In genomic region chr19:57359701-57360326, GRCm38 (mm10) we compare ENCODE assay signal across 8 mouse cellular contexts. TPM values are rescaled to one million over a fixed set of nuclear protein-coding genes. Genes with fewer than 3 reads are reported as not detected.
A peak's percentile ranks its signal among the peaks of the same experiment; 100 is the strongest.
DNase-seq lines count a peak whose midpoint lies in the region; ATAC-seq and TF ChIP-seq lines count a peak whose summit lies in the region.

No protein-coding gene starts in this region.

- H3K4me1 ChIP-seq in CH12.LX (ENCODE audit: control insufficient read depth in 1 of 2, insufficient read depth in 2 of 2): peaks cover 16 to 49% of the 10 kb centered on the region in 2 experiments
- peaks cover 61% of the 10 kb centered on the region for H3K4me1 ChIP-seq in embryonic facial prominence, embryonic 10.5 days
- H3K4me1 ChIP-seq in hindbrain, embryonic 15.5 days (replicated peaks): peaks cover 48% of the 10 kb centered on the region

- H3K79me2 ChIP-seq in CH12.LX (replicated peaks; ENCODE audit: control insufficient read depth, extremely low read depth, insufficient read depth, poor library complexity, severe bottlenecking): peaks cover 59% of the 10 kb centered on the region
- H3K79me2 ChIP-seq in macrophage (ENCODE audit: inconsistent target): peaks cover 64% of the 10 kb centered on the region

- TF ChIP-seq RAD21 in CH12.LX (IDR thresholded peaks at IDR 0.05; ENCODE audit: low read depth, low read length): no peak

- H3K27ac ChIP-seq in CH12.LX (ENCODE audit: insufficient read depth, low read depth): peak overlapping the region; percentile 90
- peak overlapping the region; percentile 99 for H3K27ac ChIP-seq in embryonic facial prominence, embryonic 10.5 days (replicated peaks)
- H3K27ac ChIP-seq in hindbrain, embryonic 15.5 days (replicated peaks): peak overlapping the region; percentile 97
- H3K27ac ChIP-seq in macrophage: peak overlapping the region; percentile 48

- peaks cover 5 to 31% of the 10 kb centered on the region in 2 experiments for H3K36me3 ChIP-seq in CH12.LX (replicated peaks in 1 of 2; ENCODE audit: control insufficient read depth in 1 of 2, insufficient read depth in 1 of 2, low read length in 1 of 2)
- H3K36me3 ChIP-seq in embryonic facial prominence, embryonic 10.5 days (replicated peaks): no peaks in the 10 kb centered on the region
- no peaks in the 10 kb centered on the region for H3K36me3 ChIP-seq in hindbrain, embryonic 15.5 days
- H3K36me3 ChIP-seq in macrophage (ENCODE audit: inconsistent target): no peaks in the 10 kb centered on the region

- dilution Hi-C loops in CH12.LX (cut with MboI; ENCODE audit: extremely low pct_ligation_motif_present, extremely low pct_unique_long_range_greater_than_20kb, low sequenced_read_pairs): no loop called here

- H3K9ac ChIP-seq in CH12.LX (ENCODE audit: insufficient read depth, low read depth): peak overlapping the region; percentile 99
- peak overlapping the region; percentile 1; the same call in 1 of the 2 replicates for H3K9ac ChIP-seq in hindbrain, embryonic 15.5 days

- H3K4me2 ChIP-seq in CH12.LX (ENCODE audit: insufficient read depth, low read depth, poor library complexity, severe bottlenecking): peak overlapping the region; percentile 72
- peak overlapping the region; percentile 54 for H3K4me2 ChIP-seq in hindbrain, embryonic 15.5 days

- no peak for TF ChIP-seq EP300 in CH12.LX (IDR thresholded peaks at IDR 0.05; ENCODE audit: low read length)

- peak in 1 of 2 experiments; percentile 19; a peak in 1 of 4 replicates for TF ChIP-seq CTCF in CH12.LX (conservative IDR thresholded peaks at IDR 0.05 in 1 of 2, IDR thresholded peaks at IDR 0.05 in 1 of 2; ENCODE audit: low read depth in 2 of 2, low read length in 2 of 2)

- H3K9me3 ChIP-seq in CH12.LX (replicated peaks; ENCODE audit: low read length): no peaks in the 10 kb centered on the region
- no peaks in the 10 kb centered on the region for H3K9me3 ChIP-seq in embryonic facial prominence, embryonic 10.5 days
- no peaks in the 10 kb centered on the region for H3K9me3 ChIP-seq in hindbrain, embryonic 15.5 days

- peak; percentile 44 to 53 for DNase-seq in heart, adult 18-20 months
- no peak for DNase-seq in heart, adult 9 months (ENCODE audit: low spot score in 2 of 2)
- DNase-seq in CH12.LX (ENCODE audit: extremely low read depth): no peak
- no peak for DNase-seq in embryonic facial prominence, embryonic 10.5 days (ENCODE audit: low spot score)
- DNase-seq in layer of hippocampus, adult 8-10 months (ENCODE audit: low spot score in 2 of 2): no peak

- 59% methylated on average over 10 of the region's 10 CpGs for WGBS in embryonic facial prominence, embryonic 10.5 days
- WGBS in hindbrain, embryonic 15.5 days: 36% methylated on average over 10 of the region's 10 CpGs
- WGBS in macrophage (ENCODE audit: missing documents): 2% methylated on average over 10 of the region's 10 CpGs

- no peak for ATAC-seq in hindbrain, embryonic 15.5 days (ENCODE audit: low FRiP score, low read depth)
- ATAC-seq in megakaryocyte progenitor cell, adult 5-6 weeks (replicated peaks; ENCODE audit: poor library complexity): no peak

- no peak for TF ChIP-seq POLR2A in CH12.LX (IDR thresholded peaks at IDR 0.05; ENCODE audit: low read depth, low read length)

- peak overlapping the region; percentile 59 to 82 (median 61) for H3K4me3 ChIP-seq in CH12.LX (replicated peaks in 1 of 3; ENCODE audit: low read depth in 2 of 3, low read length in 2 of 3, poor library complexity in 1 of 3)
- H3K4me3 ChIP-seq in embryonic facial prominence, embryonic 10.5 days: peak overlapping the region; percentile 98
- H3K4me3 ChIP-seq in hindbrain, embryonic 15.5 days: peak overlapping the region; percentile 94
- H3K4me3 ChIP-seq in macrophage (ENCODE audit: inconsistent target): peak overlapping the region; percentile 48

- no peaks in the 10 kb centered on the region for H3K27me3 ChIP-seq in CH12.LX (replicated peaks)
- no peaks in the 10 kb centered on the region for H3K27me3 ChIP-seq in embryonic facial prominence, embryonic 10.5 days (replicated peaks; ENCODE audit: low read depth, poor library complexity, severe bottlenecking)
- no peaks in the 10 kb centered on the region for H3K27me3 ChIP-seq in hindbrain, embryonic 15.5 days

- in situ Hi-C loops in CH12.LX (cut with MboI; ENCODE audit: low pct_ligation_motif_present, low pct_unique_long_range_greater_than_20kb, low sequenced_read_pairs): no loop called here

TF ChIP-seq in CH12.LX, 34 proteins besides CTCF, POLR2A, EP300 and RAD21:
- TF ChIP-seq NELFE (IDR thresholded peaks at IDR 0.05; ENCODE audit: low read depth, low read length) (no peak), NRF1 (IDR thresholded peaks at IDR 0.05; ENCODE audit: low read depth, low read length) (no peak), USF1 (IDR thresholded peaks at IDR 0.05; ENCODE audit: low read depth, low read length) (no peak), MXI1 (IDR thresholded peaks at IDR 0.05; ENCODE audit: low read depth, low read length) (no peak), UBTF (IDR thresholded peaks at IDR 0.05; ENCODE audit: low read depth, low read length) (no peak), MEF2A (IDR thresholded peaks at IDR 0.05; ENCODE audit: borderline replicate concordance, low read depth, low read length) (no peak), JUN (IDR thresholded peaks at IDR 0.05; ENCODE audit: insufficient read depth, low read depth, low read length) (no peak), POLR2AphosphoS2 (IDR thresholded peaks at IDR 0.05; ENCODE audit: low read depth, low read length) (no peak)
TF ChIP-seq in CH12.LX: peak in this region for 0.

RNA-seq across cellular contexts. Expression of gene Fam160b1, which starts 0.7 kb away (rescaled TPM):
- total RNA-seq in heart, adult 18-20 months (2021): 10 to 100 TPM; 10.5 to 11.1 TPM
- 4.1 and 4.4 TPM in 2 replicates for total RNA-seq in CH12.LX (2012; rRNA removed)
- total RNA-seq in CH12.LX (2014; rRNA removed): 4.8 and 4.9 TPM in 2 replicates
- 6.5 and 7.7 TPM in 2 replicates for polyA plus RNA-seq in CH12.LX (2012; ENCODE audit: insufficient read length, low read depth)
- 12.6 and 13.1 TPM in 2 replicates for polyA plus RNA-seq in embryonic facial prominence, embryonic 10.5 days (2016; fragmentation: Nextera tagmentation; extraction: Ambion mirVana)
- polyA plus RNA-seq in hindbrain, embryonic 15.5 days (2015; fragmentation: Nextera tagmentation; extraction: Ambion mirVana): 12.1 and 12.7 TPM in 2 replicates
- 10 to 100 TPM in 17 of 26 experiments, 1 to 10 TPM in 9; 4.7 to 23.7 (median 15.7) TPM for total RNA-seq in macrophage (2018; cell fraction: chromatin; rRNA removed)
- total RNA-seq in macrophage (2018; cell fraction: cytosol; rRNA removed): 10 to 100 TPM; 10.3 to 23.5 (median 16.5) TPM
- total RNA-seq in macrophage (2018; cell fraction: nucleus; rRNA removed): 10 to 100 TPM in 22 of 26 experiments, 1 to 10 TPM in 4; 7.2 to 33.5 (median 17.0) TPM
- 13.5 to 15.0 TPM (median 14.8 TPM) in 3 replicates for polyA plus RNA-seq in macrophage (2018)
- 18.8 and 23.0 TPM in 2 replicates for total RNA-seq in megakaryocyte progenitor cell, adult 5-6 weeks (2015)
- 12.7 and 13.2 TPM in 2 replicates for total RNA-seq in megakaryocyte progenitor cell, adult 5-6 weeks (2017)
- total RNA-seq in layer of hippocampus, adult 8-10 months (2022): 10 to 100 TPM; 19.1 to 24.8 (median 21.2) TPM

RNA-seq across cellular contexts. Expression of gene Ablim1, which starts 45.1 kb away (rescaled TPM):
- 100 to 1,000 TPM; 384 to 401 TPM for total RNA-seq in heart, adult 18-20 months (2021)
- total RNA-seq in CH12.LX (2012; rRNA removed) (0.59 and 0.85 TPM in 2 replicates), CH12.LX (2014; rRNA removed) (1.2 and 2.0 TPM in 2 replicates)
- polyA plus RNA-seq in CH12.LX (2012; ENCODE audit: insufficient read length, low read depth) (2.0 and 2.4 TPM in 2 replicates), macrophage (2018) (0.10 to 0.46 TPM (median 0.19 TPM) in 3 replicates)
- polyA plus RNA-seq in embryonic facial prominence, embryonic 10.5 days (2016; fragmentation: Nextera tagmentation; extraction: Ambion mirVana): 17.7 and 22.4 TPM in 2 replicates
- 56.9 and 63.2 TPM in 2 replicates for polyA plus RNA-seq in hindbrain, embryonic 15.5 days (2015; fragmentation: Nextera tagmentation; extraction: Ambion mirVana)
- total RNA-seq in macrophage (2018; cell fraction: chromatin; rRNA removed): 1 to 10 TPM in 3 of 26 experiments, under 1 TPM in 6, not detected in 17; 0.13 to 2.3 (median 0.41) TPM
- total RNA-seq in macrophage (2018; cell fraction: cytosol; rRNA removed): under 1 TPM in 23 of 26 experiments, not detected in 3; 0.03 to 0.35 (median 0.11) TPM
- total RNA-seq in macrophage (2018; cell fraction: nucleus; rRNA removed): 1 to 10 TPM in 1 of 26 experiments, under 1 TPM in 12, not detected in 13; 0.12 to 1.2 (median 0.41) TPM
- total RNA-seq in megakaryocyte progenitor cell, adult 5-6 weeks (2015): 6.1 and 7.0 TPM in 2 replicates
- total RNA-seq in megakaryocyte progenitor cell, adult 5-6 weeks (2017): 6.7 and 8.1 TPM in 2 replicates
- 10 to 100 TPM; 80.6 to 97.1 (median 86.4) TPM for total RNA-seq in layer of hippocampus, adult 8-10 months (2022)

Comparison
In these comparisons a context has a peak if more than half of its experiments do, and no peak if none do; other contexts are left out.
1. DNase-seq: peak in heart, adult 18-20 months (2 of 2); none in heart, adult 9 months (0 of 2), CH12.LX (single experiment), embryonic facial prominence, embryonic 10.5 days (single experiment) and layer of hippocampus, adult 8-10 months (0 of 2).
2. H3K27ac ChIP-seq: peak in every context shown above with its lines; median percentile 99 in embryonic facial prominence, embryonic 10.5 days; 97 in hindbrain, embryonic 15.5 days; 90 in CH12.LX; 48 in macrophage.
3. H3K4me3 ChIP-seq: peak in every context shown above with its lines; median percentile 98 in embryonic facial prominence, embryonic 10.5 days; 94 in hindbrain, embryonic 15.5 days; 61 in CH12.LX; 48 in macrophage.
4. RNA of gene Ablim1, which starts 45.1 kb away (total RNA-seq): 384 to 401 TPM in heart, adult 18-20 months and 80.6 to 97.1 TPM in layer of hippocampus, adult 8-10 months; 6.1 to 8.1 TPM in megakaryocyte progenitor cell, adult 5-6 weeks and 0.59 to 2.0 TPM in CH12.LX; every median in the first group is over 4 times any median in the second.